Mouse (Mus musculus) stomach, postnatal 0 days (tissue): ENCODE data around the gene Acer3.

Experiments used
- CTCF ChIP-seq: IDR thresholded peaks from 2 replicates; pipeline ENCODE4 v1.5.1; 2016; ENCODE audit warnings: antibody characterized with exemption, low read depth, mild to moderate bottlenecking, moderate library complexity
- EP300 ChIP-seq: optimal IDR thresholded peaks from 2 replicates; pipeline ENCODE3; 2016; ENCODE audit warnings: antibody characterized with exemption

- TF ChIP-seq EP300 (no peak), CTCF (no peak)
Measured at GRCm38 (mm10) chr7:98345036-98345435, 24.0 kb upstream of the Acer3 start.
